Mouse (Mus musculus) cerebellum, adult 2 months (tissue): Measurements from ENCODE around the gene Rbm6.

Source experiments
- CTCF ChIP-seq: fragments of 200-500 bp; IDR thresholded peaks from 2 replicates; pipeline ENCODE4 v1.5.1; 2011; ENCODE audit warnings: low read depth, mild to moderate bottlenecking, control low read depth, low read length, moderate library complexity, borderline replicate concordance; ENCODE audit not compliant: insufficient read depth
- POLR2A ChIP-seq: fragments of 200-500 bp; IDR thresholded peaks from 2 replicates; pipeline ENCODE4 v1.6.1; 2011; ENCODE audit warnings: low read length, control low read depth, borderline replicate concordance; ENCODE audit not compliant: insufficient read depth

DNA sequence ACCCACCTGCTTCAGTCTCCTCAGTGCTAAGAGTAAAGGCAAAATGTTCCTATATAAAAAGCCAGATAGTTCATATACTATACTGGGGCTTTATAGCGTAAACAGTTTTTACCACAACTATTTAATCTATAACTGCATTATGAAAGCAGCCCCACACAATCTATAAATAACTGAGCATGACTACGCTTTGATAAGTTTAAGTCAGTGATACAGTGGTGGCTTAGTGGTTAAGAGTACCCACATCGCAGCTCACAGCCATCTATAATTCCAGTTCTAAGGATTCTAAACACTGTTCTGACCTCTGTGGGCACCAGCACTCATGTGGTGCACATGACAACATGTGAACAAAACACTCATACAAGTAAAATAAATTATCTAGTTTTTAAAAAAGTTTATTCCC is 14.7 kb downstream of the Rbm6 start:
- TF ChIP-seq POLR2A, result no peak
- TF ChIP-seq CTCF, result no peak
